Mouse (Mus musculus): ENCODE results near the gene Kcnmb2.
A peak's percentile ranks its signal among the peaks of the same experiment; 100 is the strongest.

Kcnmb2 gene

DNA sequence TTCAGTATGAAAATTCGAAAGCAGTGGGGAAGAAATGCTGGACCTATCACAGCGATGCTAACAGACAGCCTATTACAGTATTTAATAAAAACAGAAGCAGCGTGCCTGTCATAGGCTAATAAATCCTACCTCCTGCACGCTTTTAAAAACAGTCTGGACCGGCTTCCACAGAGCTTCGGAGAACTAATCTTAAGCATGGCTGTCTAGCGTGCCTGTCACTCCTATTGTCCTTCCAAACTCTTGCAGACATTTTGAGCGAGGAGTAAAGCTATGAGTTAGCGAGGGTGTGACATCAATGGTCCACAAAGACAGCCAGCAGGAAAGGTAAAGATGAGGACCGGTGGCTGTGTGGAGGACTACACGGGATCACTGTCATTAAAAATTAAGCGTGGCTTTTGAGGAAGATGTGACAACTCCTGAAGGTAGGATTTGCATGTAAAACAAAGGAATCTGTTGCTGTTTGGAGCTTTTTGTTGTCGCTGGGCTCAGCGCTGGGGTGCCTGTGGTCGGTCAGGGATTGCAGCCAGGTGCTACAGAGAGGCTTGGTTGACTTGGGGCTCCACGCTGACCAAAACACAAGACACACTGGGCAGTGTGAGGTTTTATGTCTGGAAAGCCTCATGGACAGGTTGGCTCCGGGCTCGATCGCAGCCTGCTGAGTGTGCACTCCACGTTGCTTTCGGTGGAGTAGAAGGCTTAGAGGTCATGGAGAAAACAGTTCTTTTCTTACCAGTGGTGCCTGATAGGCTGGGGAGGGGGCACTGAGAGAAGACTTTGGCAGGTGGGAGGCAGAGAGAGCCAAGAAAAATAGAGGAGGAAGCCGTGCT lies at the start of gene Kcnmb2:
Gene Kcnmb2 (plus strand): TSS at position 4 of the 827 bp plus-strand sequence.
- DNase-seq (ENCODE audit: extremely low spot score, low spot score), result peak; percentile 42

DNA sequence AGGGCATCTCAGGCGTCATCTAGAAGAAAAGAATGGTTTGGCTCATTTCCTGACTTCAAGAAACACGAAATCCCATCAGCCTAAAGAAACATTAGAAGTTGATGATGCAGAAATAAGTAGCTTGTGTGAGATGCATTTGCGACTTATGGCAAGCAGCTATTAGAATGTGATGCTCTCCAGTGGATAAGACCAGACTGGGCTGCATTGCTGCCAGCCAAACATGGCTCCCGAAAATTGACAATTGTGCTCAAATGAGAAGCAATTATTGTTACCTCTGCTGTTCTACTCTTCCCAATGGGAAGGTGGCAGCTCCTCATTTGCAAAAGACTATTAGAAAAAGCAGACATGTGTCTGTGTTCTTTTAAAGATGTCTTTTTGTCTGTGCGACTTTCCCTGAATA lies 38.8 kb upstream of the Kcnmb2 start:
- DNase-seq (ENCODE audit: extremely low spot score, low spot score), result no peak

DNA sequence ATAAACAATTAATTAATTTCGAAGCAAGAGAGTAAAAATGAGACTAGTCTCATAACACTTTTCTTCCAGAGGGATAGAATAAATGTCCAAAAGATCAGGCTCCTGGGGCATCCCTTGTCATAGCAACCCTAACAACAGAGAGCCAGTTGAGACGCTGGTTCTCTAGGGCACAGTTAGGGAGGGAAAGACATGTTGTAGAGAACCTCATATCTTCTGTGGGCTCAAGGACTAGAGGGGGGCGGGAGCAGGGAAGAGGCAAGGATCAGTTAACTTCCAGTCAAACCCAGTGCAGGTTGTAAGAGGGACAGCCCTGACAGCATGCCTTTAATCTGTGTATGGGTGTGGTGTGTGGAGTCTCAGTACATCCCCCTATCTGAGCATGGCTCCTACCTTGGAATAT lies 38.2 kb upstream of the Kcnmb2 start:
- DNase-seq (ENCODE audit: extremely low spot score, low spot score), result no peak

DNA sequence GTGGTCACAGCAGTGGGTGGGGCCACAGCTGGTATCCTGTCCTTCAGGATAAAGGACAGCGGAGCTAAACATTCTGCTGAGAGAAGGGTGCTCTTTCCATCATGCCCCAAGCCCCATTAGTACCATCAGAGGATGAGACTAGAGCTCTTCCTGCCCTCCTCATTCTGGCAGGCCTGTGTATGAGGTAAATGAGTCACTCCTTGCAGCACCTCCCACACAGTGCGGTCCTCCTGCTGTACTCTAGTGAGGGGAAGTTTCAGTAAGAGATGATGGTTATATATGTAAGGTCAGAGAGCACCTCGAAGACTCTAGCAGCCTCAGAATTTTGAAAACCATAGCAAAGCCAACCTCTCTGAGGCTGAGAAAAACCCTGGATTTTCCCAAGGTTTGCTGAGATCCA lies 30.8 kb upstream of the Kcnmb2 start:
- no peak for DNase-seq (ENCODE audit: extremely low spot score, low spot score)

DNA sequence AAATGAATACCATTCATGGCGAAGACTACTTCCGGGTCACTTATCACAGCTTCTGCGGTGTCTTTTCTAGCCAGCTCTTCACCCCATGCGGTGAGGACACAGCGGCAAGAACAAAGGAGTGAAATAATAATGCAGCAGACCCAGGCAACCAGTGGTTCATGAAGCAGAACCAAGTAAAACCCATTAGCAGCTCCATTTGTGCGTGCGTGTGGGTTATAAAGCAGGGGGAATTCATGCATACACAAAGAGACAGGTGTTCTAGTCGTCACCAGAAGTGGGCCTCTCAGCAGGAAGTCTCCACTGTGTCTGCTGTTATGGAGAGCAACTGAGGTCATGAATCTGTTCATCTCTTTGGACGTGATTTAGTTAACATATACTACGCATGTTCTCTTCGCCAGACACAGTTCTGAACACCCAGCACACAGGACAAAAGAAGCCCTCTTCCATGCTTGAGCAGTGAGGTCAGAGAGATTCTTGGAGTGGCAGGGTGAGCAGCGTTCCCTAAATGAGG lies 19.6 kb upstream of the Kcnmb2 start:
- no peak for DNase-seq (ENCODE audit: extremely low spot score, low spot score)

DNA sequence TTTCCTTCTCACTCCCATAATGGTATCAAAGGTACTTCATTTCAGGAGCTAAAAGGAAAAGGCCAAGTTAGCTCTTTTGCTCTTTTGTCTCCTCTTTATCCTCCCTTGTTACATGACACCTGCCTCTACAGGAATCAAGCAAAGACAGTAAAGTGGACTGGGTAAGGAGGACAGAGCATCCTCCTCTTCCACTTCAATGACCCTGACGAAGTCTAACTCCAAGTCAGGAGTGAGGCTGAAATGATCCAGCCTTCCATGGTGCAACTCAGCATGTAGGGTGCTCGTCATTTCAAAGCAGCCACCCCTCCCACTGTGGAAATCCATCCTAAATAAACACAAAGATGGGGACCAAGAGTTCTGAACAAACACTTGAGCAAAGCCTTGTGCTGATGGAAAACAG lies 9.7 kb upstream of the Kcnmb2 start:
- DNase-seq (ENCODE audit: extremely low spot score, low spot score), result no peak

DNA sequence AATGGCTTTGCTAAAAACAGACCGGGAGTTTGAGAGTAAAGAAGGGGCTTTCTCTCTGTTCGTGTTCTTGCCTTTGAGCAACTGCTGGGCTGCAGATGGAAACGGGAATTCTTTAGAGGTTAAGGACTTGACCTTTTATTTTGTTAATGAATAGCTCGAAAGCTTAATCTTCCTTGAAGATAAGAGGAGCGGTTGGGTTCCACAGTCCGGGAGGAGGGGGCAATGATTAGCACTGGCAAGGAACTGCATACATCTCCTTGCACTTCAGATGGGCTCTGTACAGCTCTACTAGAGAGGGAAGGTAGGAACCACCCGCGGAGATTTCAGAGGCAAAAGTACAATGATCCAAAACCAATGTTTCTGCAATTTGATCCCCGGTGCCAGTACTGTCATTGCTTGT lies 1.2 kb downstream of the Kcnmb2 start:
- DNase-seq (ENCODE audit: extremely low spot score, low spot score), result no peak

DNA sequence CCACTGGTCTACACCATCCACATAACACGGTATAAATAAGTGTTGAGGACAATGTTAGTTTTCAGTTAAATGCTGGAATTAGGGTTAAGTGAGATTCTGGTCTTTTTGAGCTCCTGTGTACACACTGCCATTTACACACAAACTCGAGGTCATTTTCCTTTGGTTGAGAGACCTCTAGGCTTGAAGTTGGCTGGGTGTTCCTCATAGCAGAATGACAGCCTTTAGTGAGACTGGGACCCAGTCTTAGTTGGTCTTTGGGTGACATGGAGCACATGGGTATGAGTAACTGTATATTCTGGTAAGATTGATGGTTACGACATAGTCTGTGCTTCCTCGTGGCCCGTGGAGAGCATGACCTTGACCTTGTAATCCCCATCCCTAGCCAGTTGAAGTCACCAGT lies 1.8 kb downstream of the Kcnmb2 start:
- DNase-seq (ENCODE audit: extremely low spot score, low spot score), result no peak

DNA sequence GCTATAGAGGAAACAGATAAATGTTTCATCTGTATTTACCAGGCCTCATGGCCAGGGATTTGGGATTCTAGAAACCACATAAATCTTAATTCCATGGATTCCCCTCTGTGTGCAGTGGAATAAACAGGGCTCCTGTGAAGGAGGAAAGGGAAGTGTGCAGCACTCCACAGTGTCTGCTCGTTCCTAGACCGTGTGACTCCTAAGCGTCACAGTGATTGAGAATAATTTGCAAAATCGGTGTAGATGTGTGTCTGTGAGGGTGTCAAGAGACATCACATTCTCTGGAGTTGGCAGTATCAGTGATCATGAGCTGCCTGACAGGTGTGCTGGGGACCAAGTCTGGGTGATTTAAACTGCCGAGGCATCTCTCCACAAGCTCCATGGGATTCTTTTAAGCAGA lies 8.9 kb downstream of the Kcnmb2 start:
- no peak for DNase-seq (ENCODE audit: extremely low spot score, low spot score)

DNA sequence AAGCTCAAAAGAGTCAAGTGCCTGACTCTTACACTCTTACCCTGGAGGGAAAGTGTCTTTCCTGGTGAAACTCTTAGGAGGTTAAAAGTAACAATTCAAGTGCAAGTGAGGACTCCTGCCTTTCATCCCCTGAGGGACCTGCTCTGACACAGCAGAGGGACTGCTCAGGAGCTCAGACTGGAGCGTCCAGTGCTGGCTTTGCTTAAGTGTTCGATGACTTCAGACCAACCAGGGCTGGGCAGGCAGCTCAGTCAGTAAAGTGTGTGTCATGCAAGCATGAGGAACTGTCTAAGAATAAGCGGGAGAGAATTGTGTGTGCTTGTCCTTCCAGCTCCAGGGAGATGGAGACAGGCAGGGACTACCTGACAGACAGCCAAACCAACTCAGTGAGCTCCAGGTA lies 9.4 kb downstream of the Kcnmb2 start:
- no peak for DNase-seq (ENCODE audit: extremely low spot score, low spot score)

DNA sequence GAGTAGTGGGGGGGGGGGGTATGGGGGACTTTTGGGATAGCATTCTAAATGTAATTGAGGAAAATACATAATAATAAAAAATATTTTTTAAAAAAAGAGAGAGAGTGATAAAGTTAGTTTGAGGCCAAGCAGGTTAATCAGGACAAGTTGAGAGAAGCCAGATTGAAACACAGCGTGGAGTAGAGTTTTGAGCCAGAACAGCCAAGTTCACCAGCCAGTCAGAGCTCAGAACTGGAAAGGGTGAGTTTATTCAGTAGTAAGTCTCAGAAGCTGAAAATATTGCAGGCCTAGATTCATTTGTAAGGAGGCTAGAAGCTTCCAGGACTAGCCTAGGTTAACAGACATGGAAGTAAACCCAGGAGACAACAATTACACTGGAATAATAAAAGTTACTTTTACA lies 26.2 kb downstream of the Kcnmb2 start:
- DNase-seq (ENCODE audit: extremely low spot score, low spot score), result no peak

DNA sequence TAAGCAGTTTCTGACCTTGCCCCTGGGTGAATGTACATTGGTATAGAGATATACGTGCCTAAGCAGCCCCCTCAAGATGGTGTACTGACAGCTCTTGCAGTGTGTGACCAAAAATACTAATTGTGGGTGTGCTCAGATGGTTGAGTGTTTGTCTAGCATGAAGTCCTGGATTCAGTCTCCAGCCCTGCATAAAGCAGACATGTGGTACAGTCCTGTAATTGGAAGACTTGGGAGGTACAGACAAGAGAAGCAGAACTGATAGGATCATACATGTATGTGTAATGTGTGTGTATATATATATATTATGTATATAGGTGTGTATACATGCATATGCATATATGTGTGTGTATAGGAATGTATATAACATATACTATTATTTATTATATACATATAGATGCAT lies 32.4 kb downstream of the Kcnmb2 start:
- no peak for DNase-seq (ENCODE audit: extremely low spot score, low spot score)

DNA sequence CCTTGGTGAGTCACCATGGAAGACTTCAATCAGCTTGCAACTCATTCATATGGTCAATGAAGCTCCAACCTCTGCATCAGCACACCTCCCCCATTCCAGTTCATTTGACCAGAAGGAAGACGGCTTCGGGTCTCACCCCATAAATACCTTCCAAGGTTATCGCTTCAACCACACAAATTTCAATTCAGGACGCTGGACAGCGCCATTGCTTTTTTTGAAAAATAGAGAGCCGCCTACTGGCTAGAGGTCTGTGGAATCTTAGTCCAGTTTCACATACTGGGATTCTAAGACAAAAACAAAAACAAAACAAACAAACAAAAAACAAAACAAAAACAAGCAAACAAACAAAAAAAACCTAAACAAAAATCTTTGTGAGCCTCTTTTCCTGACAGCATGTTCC lies 39.2 kb downstream of the Kcnmb2 start:
- DNase-seq (ENCODE audit: extremely low spot score, low spot score), result peak; percentile 48

DNA sequence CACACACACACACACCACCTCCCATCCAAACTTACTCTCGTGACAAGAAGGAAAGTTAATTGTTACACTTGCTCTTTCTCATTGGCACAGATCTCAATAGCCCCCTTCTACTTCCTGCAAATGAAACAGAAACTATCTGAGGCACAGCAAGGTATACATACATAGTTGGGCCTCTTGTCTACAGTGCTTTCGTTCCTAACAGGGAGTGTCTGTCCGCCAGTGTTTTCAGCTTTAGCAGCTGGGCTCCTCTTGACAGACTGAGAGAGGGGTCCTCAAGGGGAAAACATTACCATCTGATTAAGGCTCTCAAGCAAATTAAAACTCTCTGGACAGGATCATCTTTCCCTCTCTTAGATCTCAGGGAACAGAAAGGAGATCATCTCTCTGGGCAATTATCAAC lies 51.9 kb downstream of the Kcnmb2 start:
- DNase-seq (ENCODE audit: extremely low spot score, low spot score), result no peak

DNA sequence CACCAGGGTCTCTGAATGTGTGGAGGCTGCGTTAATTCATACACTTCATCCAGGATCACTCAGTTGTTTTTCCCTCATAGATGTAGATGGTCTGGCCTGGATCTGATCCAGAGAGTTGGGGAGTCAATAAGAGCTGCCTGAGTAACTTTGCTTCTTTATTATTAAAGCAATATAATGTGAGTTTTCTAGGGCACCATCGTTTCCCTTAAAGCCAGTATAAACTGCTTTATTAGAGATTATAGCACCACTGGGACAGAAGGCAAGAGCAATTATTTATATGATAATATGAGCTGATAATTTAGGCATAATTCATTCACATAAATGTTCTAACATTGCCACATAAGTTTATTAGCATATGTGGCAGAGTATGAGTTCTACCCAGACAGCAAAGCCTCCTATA lies 52.7 kb downstream of the Kcnmb2 start:
- no peak for DNase-seq (ENCODE audit: extremely low spot score, low spot score)

DNA sequence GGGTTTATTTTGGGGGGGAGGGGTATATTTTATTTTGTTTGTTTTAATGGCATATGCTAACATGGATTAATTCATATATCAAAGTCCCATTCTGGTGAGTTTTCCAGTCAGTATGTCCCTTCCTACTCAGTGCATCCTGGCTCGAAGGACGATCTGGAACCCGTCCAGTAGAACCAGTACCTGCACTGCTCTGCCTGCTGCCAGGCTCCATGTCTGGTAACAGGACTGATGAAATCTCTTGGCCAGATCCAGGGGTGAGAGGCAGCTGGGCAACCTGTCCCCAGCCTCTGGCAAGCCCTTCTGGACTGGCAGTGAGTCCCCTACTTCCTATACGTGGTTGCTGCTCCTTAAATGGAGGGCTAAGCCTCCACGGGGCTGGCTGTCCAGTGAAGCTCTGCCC lies 57.5 kb downstream of the Kcnmb2 start:
- DNase-seq (ENCODE audit: extremely low spot score, low spot score), result no peak

DNA sequence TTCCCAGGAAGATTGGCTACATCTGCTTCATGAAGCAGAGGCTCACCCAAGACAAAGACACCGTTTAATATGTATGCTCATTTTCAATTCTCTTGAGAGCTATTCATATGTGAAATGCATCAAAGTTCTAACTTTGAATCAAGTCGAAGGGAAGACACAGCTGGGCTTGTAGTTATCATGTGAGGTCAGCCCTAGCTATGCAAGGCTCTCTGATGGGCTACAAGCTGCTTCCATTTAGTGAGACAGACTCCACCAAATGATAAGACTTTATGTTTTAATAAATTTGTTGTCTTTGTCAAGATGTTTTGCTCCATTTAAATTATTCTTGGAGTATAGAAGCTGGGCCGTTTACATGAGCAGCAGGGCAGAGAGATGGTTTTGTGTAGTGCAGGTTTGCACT lies 58.9 kb downstream of the Kcnmb2 start:
- DNase-seq (ENCODE audit: extremely low spot score, low spot score), result no peak

DNA sequence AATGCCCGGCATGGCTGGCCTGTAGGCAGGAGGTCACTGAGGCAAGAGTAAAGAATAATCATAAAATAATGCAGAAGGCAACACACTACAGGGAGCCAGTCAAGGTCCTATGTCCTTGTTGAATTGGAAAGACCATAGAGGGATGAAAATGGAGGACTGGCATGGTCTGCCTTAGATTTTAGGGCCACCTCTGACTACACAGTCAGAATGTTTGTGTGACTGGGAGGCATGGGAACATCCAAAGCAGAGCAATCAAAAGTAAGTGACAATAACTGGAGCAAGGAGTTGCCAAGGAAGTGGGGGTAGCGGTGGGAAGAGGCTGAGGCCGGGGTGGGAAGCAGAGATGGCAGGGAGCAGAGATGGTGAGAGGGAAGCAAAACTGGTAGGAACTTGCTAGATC lies 60.8 kb downstream of the Kcnmb2 start:
- no peak for DNase-seq (ENCODE audit: extremely low spot score, low spot score)

DNA sequence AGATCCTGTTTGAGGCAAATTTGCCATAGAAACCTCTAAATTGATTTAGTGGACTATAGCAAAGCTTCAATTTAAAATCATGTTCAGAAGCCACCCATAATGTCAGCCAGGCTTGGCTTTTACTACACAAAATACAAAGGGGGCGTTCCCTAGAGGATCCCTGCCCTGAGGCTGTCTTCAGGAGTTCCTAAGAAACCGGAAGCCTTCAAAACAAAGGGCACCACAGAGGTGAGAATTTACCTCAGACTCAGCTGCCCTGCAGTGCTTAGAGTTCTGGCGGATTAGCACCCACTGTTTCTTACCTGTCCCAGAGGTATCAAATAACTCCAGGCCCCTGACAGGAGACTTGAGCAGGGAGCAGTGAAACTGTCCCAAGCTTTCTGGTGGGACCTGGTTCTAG lies 77.4 kb downstream of the Kcnmb2 start:
- DNase-seq (ENCODE audit: extremely low spot score, low spot score), result no peak

DNA sequence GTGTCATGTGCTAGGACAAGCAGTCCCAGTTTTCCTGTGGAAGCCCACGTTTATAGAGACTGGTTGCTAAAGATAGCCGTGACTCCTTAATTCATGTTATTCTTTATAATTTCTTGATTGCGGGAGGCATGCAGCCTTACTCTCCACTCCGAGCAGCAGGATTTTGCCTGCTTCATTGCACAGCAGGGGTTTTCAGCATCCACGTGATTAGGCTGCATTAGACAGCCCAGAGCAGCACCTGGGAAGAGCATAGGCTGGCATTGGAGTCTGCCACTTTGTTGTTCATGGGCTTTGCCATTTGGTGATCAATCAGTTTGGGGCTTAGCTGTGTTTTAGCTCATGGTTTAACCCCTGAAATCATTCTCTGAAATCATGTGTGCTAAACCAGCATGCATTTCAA lies 80.1 kb downstream of the Kcnmb2 start:
- no peak for DNase-seq (ENCODE audit: extremely low spot score, low spot score)

DNA sequence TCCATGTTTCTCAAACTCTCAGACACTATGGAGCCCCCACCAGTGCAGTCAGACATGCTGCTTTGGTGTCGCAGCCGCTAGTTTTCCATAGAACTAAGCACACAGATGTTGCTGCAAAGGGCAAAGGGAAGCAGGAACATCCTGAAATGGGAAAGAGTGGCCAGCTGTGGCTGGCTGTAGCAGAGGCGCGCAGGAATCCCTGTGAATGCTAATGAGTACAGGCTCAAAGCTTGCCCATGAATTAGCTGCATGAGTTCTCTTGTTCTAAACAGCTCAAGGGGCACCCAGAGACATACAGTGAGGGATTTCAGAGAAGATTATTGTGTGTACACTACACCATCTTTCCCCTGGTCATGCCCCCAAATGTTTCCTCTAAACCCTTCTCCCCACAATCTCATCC lies 82.8 kb downstream of the Kcnmb2 start:
- DNase-seq (ENCODE audit: extremely low spot score, low spot score), result no peak

DNA sequence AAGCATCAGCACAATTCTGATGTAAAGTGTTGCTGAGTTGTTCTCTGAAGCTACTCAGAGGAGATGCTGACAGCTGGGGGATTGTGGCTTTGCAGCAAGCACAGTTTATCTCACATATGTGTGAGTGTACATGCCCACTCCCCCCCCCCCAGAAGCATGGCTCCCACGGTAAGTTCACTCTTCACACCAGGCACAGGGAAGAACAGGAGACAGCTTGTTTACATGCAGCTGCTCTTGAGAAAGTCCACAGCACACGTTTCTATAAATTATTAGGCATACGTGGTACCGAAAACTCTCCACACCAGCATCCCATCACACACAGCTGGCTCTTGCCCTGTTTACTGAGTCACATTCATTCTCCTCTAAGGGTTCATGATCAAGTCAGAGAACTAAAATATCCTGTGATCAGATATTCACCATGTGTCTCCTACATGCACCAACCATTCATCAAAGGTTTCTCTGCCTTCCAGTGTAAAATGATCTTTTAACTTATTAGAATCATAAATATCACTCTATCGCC lies 89.3 kb downstream of the Kcnmb2 start:
- no peak for DNase-seq (ENCODE audit: extremely low spot score, low spot score)

DNA sequence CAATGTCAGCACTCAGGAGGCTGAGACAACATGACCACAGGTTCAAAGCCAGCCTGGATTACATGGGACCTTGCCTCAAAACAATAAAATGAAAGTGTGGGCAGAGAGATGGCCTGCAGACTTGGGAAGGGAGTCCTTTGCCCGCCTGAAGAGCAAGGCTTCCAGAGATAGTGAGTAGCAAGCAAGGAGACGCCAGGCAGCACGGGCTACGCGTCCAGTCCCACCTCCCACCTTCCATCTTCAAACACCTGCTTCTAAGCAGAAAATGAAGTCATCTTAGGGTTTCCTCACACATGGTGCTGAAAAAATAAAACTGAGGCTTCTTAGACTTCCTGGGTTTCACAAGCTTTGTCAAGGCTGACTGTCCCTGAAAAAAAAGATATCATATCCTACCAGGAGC lies 109.3 kb downstream of the Kcnmb2 start:
- DNase-seq (ENCODE audit: extremely low spot score, low spot score), result no peak

All from neural tube, embryonic 10.5 days (tissue).